Mouse (Mus musculus): ENCODE results near the gene Gps2. TPM values are rescaled to one million over a fixed set of nuclear protein-coding genes. Genes with fewer than 3 reads are reported as not detected.

Gps2 gene
- polyA plus RNA-seq, 1 experiment from 2014 or later = 62.9 TPM

GRCm38 (mm10) chr11:69876867-69877266 lies 36.8 kb upstream of the Gps2 start:
- 0 out of 2 replicates have a peak overlapping the region, but pooled peaks have one; percentile 13 for H3K9ac ChIP-seq (ENCODE audit: low read length)
- ATAC-seq = peak; percentile 33; the same call in 1 of the 2 replicates
- no peaks in the 10 kb centered on the region for H3K9me3 ChIP-seq (replicated peaks; ENCODE audit: control insufficient read depth, low read length)
- no peak overlapping the region for H3K27ac ChIP-seq (ENCODE audit: low read depth, low read length)
- H3K4me2 ChIP-seq (ENCODE audit: low read length) = peak overlapping the region; percentile 33; the same call in 1 of the 2 replicates
- H3K4me3 ChIP-seq (ENCODE audit: low read depth, low read length) = no peak overlapping the region
- 0 out of 2 replicates have a peak, but pooled peaks cover 7% of the 10 kb centered on the region for H3K27me3 ChIP-seq (replicated peaks; ENCODE audit: control insufficient read depth, insufficient read depth, low read length)
- peaks cover 4% of the 10 kb centered on the region for H3K4me1 ChIP-seq (ENCODE audit: control insufficient read depth, insufficient read depth, low read length)
- DNase-seq (ENCODE audit: low spot score) = peak; percentile 84
- WGBS = 1% methylated on average over 12 of the region's 12 CpGs
- H3K36me3 ChIP-seq (ENCODE audit: control insufficient read depth, insufficient read depth, low read length) = no peaks in the 10 kb centered on the region

DNA sequence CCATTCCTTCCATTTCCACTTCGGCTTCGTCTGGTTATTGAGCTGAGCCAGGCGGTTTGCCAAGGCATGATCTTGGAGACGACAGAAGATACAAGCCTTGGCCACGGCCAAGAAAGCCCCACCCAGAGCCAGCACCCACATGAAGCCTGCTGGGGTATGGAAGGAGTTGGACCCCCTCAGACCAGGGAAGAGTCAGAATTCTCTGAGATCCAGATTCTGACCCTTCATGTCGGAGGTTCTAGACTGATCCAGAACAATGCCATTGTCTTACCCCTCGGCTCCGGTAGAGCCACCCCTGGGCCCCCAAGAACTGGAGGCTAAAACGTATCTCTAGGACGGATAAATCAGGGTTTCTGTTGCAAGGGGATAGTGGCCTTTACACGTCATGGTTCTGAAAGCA lies 35.8 kb upstream of the Gps2 start, which contains the start of gene Tmem95:
TSS of gene Tmem95 (minus strand) at position 141 of the 400 bp plus-strand sequence.
- Histone ChIP-seq H3K4me3 (ENCODE audit: low read depth, low read length) (no peak within 1 kb of the TSS), H3K9ac (ENCODE audit: low read length) (0 out of 2 replicates have a peak within 1 kb of the TSS, but pooled peaks have one; percentile 13), H3K27ac (ENCODE audit: low read depth, low read length) (no peak within 1 kb of the TSS), H3K4me1 (ENCODE audit: control insufficient read depth, insufficient read depth, low read length) (peaks cover 4% of the 10 kb centered on the region), H3K4me2 (ENCODE audit: low read length) (peak within 1 kb of the TSS; percentile 33; the same call in 1 of the 2 replicates), H3K27me3 (replicated peaks; ENCODE audit: control insufficient read depth, insufficient read depth, low read length) (0 out of 2 replicates have a peak, but pooled peaks cover 7% of the 10 kb centered on the region), H3K36me3 (ENCODE audit: control insufficient read depth, insufficient read depth, low read length) (no peaks in the 10 kb centered on the region), H3K9me3 (replicated peaks; ENCODE audit: control insufficient read depth, low read length) (no peaks in the 10 kb centered on the region)
- no peak for DNase-seq (ENCODE audit: low spot score)
- ATAC-seq = no peak
- WGBS = 88% methylated on average over 11 of the region's 11 CpGs

- Histone ChIP-seq H3K27ac (ENCODE audit: low read depth, low read length) (no peak overlapping the region), H3K27me3 (replicated peaks; ENCODE audit: control insufficient read depth, insufficient read depth, low read length) (0 out of 2 replicates have a peak, but pooled peaks cover 7% of the 10 kb centered on the region), H3K9ac (ENCODE audit: low read length) (no peak overlapping the region), H3K4me3 (ENCODE audit: low read depth, low read length) (no peak overlapping the region), H3K4me1 (ENCODE audit: control insufficient read depth, insufficient read depth, low read length) (peaks cover 4% of the 10 kb centered on the region), H3K36me3 (ENCODE audit: control insufficient read depth, insufficient read depth, low read length) (no peaks in the 10 kb centered on the region), H3K4me2 (ENCODE audit: low read length) (no peak overlapping the region), H3K9me3 (replicated peaks; ENCODE audit: control insufficient read depth, low read length) (no peaks in the 10 kb centered on the region)
- WGBS = 91% methylated on average over 3 of the region's 3 CpGs
- DNase-seq (ENCODE audit: low spot score) (no peak), ATAC-seq (no peak)
Observed at GRCm38 (mm10) chr11:69878399-69878798, 35.3 kb upstream of the Gps2 start.

GRCm38 (mm10) chr11:69878952-69879351 lies 34.7 kb upstream of the Gps2 start:
- no peak overlapping the region for H3K9ac ChIP-seq (ENCODE audit: low read length)

DNA sequence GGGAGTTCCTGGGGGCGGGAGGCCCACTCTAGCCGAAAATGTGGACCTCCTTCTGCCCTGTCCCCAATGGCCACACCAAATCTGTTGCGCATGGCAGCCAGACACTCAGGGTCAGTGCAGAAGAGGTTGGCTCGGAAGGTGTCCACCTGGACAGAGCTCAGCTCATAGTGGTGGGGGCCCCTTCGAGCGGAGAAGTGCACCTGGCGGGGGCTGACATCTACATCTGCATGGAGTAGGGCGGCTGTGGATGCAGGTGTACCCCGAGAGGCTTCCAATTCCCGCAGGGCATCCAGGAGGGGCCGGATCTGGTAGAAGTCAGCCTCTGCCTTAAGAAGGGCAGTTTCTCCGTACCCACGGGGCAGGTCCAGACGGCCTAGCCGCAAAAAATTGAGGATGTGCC lies 34.0 kb upstream of the Gps2 start:
- Histone ChIP-seq H3K4me2 (ENCODE audit: low read length) (peak overlapping the region; percentile 62), H3K9ac (ENCODE audit: low read length) (peak overlapping the region; percentile 10; the same call in 1 of the 2 replicates), H3K4me1 (ENCODE audit: control insufficient read depth, insufficient read depth, low read length) (peaks cover 4% of the 10 kb centered on the region), H3K27me3 (replicated peaks; ENCODE audit: control insufficient read depth, insufficient read depth, low read length) (0 out of 2 replicates have a peak, but pooled peaks cover 7% of the 10 kb centered on the region), H3K27ac (ENCODE audit: low read depth, low read length) (no peak overlapping the region), H3K36me3 (ENCODE audit: control insufficient read depth, insufficient read depth, low read length) (no peaks in the 10 kb centered on the region), H3K9me3 (replicated peaks; ENCODE audit: control insufficient read depth, low read length) (no peaks in the 10 kb centered on the region), H3K4me3 (ENCODE audit: low read depth, low read length) (no peak overlapping the region)
- DNase-seq (ENCODE audit: low spot score) = no peak
- WGBS = 66% methylated on average over 15 of the region's 15 CpGs
- no peak for ATAC-seq

More at GRCm38 (mm10) chr11:69878952-69879351, 34.7 kb upstream of the Gps2 start:
- ATAC-seq (no peak), DNase-seq (ENCODE audit: low spot score) (no peak)
- H3K27me3 ChIP-seq (replicated peaks; ENCODE audit: control insufficient read depth, insufficient read depth, low read length) = 0 out of 2 replicates have a peak, but pooled peaks cover 7% of the 10 kb centered on the region
- WGBS = 88% methylated on average over 6 of the region's 6 CpGs
- H3K36me3 ChIP-seq (ENCODE audit: control insufficient read depth, insufficient read depth, low read length) = no peaks in the 10 kb centered on the region
- no peak overlapping the region for H3K27ac ChIP-seq (ENCODE audit: low read depth, low read length)
- H3K4me3 ChIP-seq (ENCODE audit: low read depth, low read length) = no peak overlapping the region
- H3K4me2 ChIP-seq (ENCODE audit: low read length) = no peak overlapping the region
- H3K4me1 ChIP-seq (ENCODE audit: control insufficient read depth, insufficient read depth, low read length) = peaks cover 4% of the 10 kb centered on the region
- no peaks in the 10 kb centered on the region for H3K9me3 ChIP-seq (replicated peaks; ENCODE audit: control insufficient read depth, low read length)

DNA sequence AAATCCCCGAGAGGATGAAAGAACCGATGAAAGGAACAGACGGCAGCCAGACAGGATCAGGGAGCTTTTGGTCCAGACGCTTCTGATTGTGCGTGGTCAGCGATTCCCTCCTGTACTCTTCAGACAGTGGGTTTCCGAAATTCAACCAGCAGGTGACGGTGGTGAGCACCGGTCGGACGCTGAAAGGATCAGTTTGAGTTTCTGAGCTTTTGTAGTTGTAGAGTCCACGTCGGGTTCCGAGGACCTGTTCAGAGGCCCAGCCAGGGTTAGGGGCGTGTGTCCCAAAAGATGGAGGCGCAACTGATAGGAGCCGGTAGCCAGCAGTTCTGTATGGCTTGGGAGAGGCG lies 33.2 kb upstream of the Gps2 start:
- H3K36me3 ChIP-seq (ENCODE audit: control insufficient read depth, insufficient read depth, low read length) = no peaks in the 10 kb centered on the region
- peak overlapping the region; percentile 62 for H3K4me2 ChIP-seq (ENCODE audit: low read length)
- peak overlapping the region; percentile 29 for H3K4me3 ChIP-seq (ENCODE audit: low read depth, low read length)
- under 1% methylated on average over 18 of the region's 18 CpGs for WGBS
- H3K9me3 ChIP-seq (replicated peaks; ENCODE audit: control insufficient read depth, low read length) = no peaks in the 10 kb centered on the region
- peak; percentile 45 for ATAC-seq
- peaks cover 4% of the 10 kb centered on the region for H3K4me1 ChIP-seq (ENCODE audit: control insufficient read depth, insufficient read depth, low read length)
- peak overlapping the region; percentile 51 for H3K9ac ChIP-seq (ENCODE audit: low read length)
- peak; percentile 71 for DNase-seq (ENCODE audit: low spot score)
- H3K27me3 ChIP-seq (replicated peaks; ENCODE audit: control insufficient read depth, insufficient read depth, low read length) = 0 out of 2 replicates have a peak, but pooled peaks cover 7% of the 10 kb centered on the region
- peak overlapping the region; percentile 10; the same call in 1 of the 2 replicates for H3K27ac ChIP-seq (ENCODE audit: low read depth, low read length)

GRCm38 (mm10) chr11:69880853-69881603 lies 32.7 kb upstream of the Gps2 start, which contains the start of gene Kctd11:
Kctd11 (minus strand) TSS chr11:69881406.
- Histone ChIP-seq H3K27ac (ENCODE audit: low read depth, low read length) (peak within 1 kb of the TSS; percentile 10; the same call in 1 of the 2 replicates), H3K27me3 (replicated peaks; ENCODE audit: control insufficient read depth, insufficient read depth, low read length) (0 out of 2 replicates have a peak, but pooled peaks cover 7% of the 10 kb centered on the region), H3K9me3 (replicated peaks; ENCODE audit: control insufficient read depth, low read length) (no peaks in the 10 kb centered on the region), H3K9ac (ENCODE audit: low read length) (peak within 1 kb of the TSS; percentile 51), H3K36me3 (ENCODE audit: control insufficient read depth, insufficient read depth, low read length) (no peaks in the 10 kb centered on the region), H3K4me1 (ENCODE audit: control insufficient read depth, insufficient read depth, low read length) (peaks cover 4% of the 10 kb centered on the region), H3K4me2 (ENCODE audit: low read length) (peak within 1 kb of the TSS; percentile 62), H3K4me3 (ENCODE audit: low read depth, low read length) (peak within 1 kb of the TSS; percentile 29)
- DNase-seq (ENCODE audit: low spot score) (peak; percentile 59), ATAC-seq (peak; percentile 83)
- under 1% methylated on average over 46 of the region's 46 CpGs for WGBS

DNA sequence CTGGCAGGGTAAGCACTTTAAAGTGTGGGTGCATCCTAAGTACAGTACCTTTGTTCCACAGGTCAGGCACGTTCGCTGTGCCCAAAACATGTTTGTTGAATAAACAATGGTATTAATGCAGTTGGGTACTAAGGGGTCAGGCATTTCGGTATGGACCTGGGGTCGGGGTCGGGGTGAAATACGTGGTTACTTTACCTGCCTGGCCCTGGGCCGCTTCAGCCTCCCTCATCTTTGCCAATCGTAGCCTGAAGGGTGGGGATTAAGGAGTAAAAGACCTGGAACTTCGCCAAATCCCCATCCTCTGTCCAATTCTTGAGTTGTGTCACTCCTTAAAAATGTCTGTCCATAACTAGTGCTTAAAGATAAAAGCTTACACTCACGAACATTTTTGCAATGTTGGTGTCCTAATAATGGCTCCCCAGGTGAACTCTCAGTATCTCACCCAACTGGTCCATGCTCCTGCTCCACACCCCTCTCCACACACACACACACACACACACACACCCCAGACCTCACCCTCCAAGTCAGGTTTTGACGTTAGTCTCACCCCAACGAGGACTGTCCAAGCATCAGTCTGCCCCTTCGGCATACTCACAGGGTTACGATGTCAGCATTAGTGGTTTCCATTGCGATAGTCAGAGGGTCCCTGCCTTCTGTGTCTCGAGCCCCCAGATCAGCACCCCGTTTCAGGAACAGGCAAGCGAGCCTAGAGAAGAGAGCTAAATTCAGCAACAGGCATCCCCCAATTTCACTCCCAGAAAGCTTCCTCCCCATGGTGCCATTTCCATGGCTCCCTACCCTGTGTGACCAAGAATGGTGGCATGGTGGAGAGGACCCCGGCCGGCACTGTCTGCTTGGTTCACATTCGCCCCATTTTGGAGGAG lies 31.7 kb upstream of the Gps2 start:
- H3K9ac ChIP-seq (ENCODE audit: low read length) = no peak overlapping the region
- peaks cover 4% of the 10 kb centered on the region for H3K4me1 ChIP-seq (ENCODE audit: control insufficient read depth, insufficient read depth, low read length)
- H3K27me3 ChIP-seq (replicated peaks; ENCODE audit: control insufficient read depth, insufficient read depth, low read length) = 0 out of 2 replicates have a peak, but pooled peaks cover 7% of the 10 kb centered on the region
- H3K27ac ChIP-seq (ENCODE audit: low read depth, low read length) = no peak overlapping the region
- no peak for ATAC-seq
- H3K36me3 ChIP-seq (ENCODE audit: control insufficient read depth, insufficient read depth, low read length) = no peaks in the 10 kb centered on the region
- H3K4me2 ChIP-seq (ENCODE audit: low read length) = peak overlapping the region; percentile 62
- DNase-seq (ENCODE audit: low spot score) = no peak
- H3K4me3 ChIP-seq (ENCODE audit: low read depth, low read length) = peak overlapping the region; percentile 29; the same call in 1 of the 2 replicates
- 59% methylated on average over 21 of the region's 21 CpGs for WGBS
- H3K9me3 ChIP-seq (replicated peaks; ENCODE audit: control insufficient read depth, low read length) = no peaks in the 10 kb centered on the region
